Mouse (Mus musculus) hindbrain, embryonic 15.5 days (tissue): ENCODE results near the gene Arhgap19. TPM values are rescaled to one million over a fixed set of nuclear protein-coding genes. Genes with fewer than 3 reads are reported as not detected.
"Not testable (repeated sequence)": the region's sequence is repeated elsewhere in the genome, so short reads cannot be mapped to it uniquely, and the experiment has no call there.

Experiments
- ATAC-seq: fragments of 200-750 bp; cut with Nextera tagmentation; 2 replicates; pipeline ENCODE4 v1.8.0; 2017; ENCODE audit warnings: low read depth, moderate number of reproducible peaks, moderate TSS enrichment; ENCODE audit not compliant: low FRiP score
- H3K27ac ChIP-seq: fragments of 300-500 bp; sonication (generic); replicated peaks from 2 replicates; pipeline ENCODE4 v1.5.1; 2015; ENCODE audit warnings: mild to moderate bottlenecking, inconsistent platforms
- H3K27me3 ChIP-seq: fragments of 300-500 bp; sonication (generic); 2 replicates; pipeline ENCODE4 v1.6.1; 2015; ENCODE audit warnings: control low read depth, inconsistent platforms
- H3K36me3 ChIP-seq: fragments of 300-500 bp; sonication (generic); 2 replicates; pipeline ENCODE4 v1.6.1; 2015; ENCODE audit warnings: control low read depth, inconsistent platforms
- H3K4me1 ChIP-seq: fragments of 300-500 bp; sonication (generic); replicated peaks from 2 replicates; pipeline ENCODE4 v1.6.1; 2015; ENCODE audit warnings: control low read depth, inconsistent platforms
- H3K4me2 ChIP-seq: fragments of 300-500 bp; sonication (generic); 2 replicates; pipeline ENCODE4 v1.6.1; 2015; ENCODE audit warnings: moderate library complexity, mild to moderate bottlenecking, inconsistent platforms
- H3K4me3 ChIP-seq: fragments of 300-500 bp; sonication (generic); 2 replicates; pipeline ENCODE4 v1.5.1; 2015; ENCODE audit warnings: mild to moderate bottlenecking, inconsistent platforms
- H3K9ac ChIP-seq: fragments of 300-500 bp; sonication (generic); 2 replicates; pipeline ENCODE4 v1.6.1; 2015; ENCODE audit warnings: inconsistent platforms
- H3K9me3 ChIP-seq: fragments of 300-500 bp; sonication (generic); 2 replicates; pipeline ENCODE4 v1.6.1; 2016; ENCODE audit warnings: control low read depth, inconsistent platforms
- WGBS: fragments of 180-500 bp; shearing (Covaris S2); methylation state at CpG from one replicate; pipeline ENCODE4 v1.1.7; 2015; 5-methylcytosine and 5-hydroxymethylcytosine counted together
- polyA plus RNA-seq: library from polyadenylated mRNA; unstranded; fragments of >200 nt; fragmentation: Nextera tagmentation; extraction: Ambion mirVana; gene quantifications from 2 replicates; pipeline ENCODE4 v1.2.1, GENCODE M21; 2015

Arhgap19 gene
- 5.8 and 6.6 TPM in 2 replicates for polyA plus RNA-seq

- H3K27me3 ChIP-seq: no peaks in the 10 kb centered on the region
- H3K27ac ChIP-seq: peak within 1 kb of the TSS; percentile 54
- no peaks in the 10 kb centered on the region for H3K36me3 ChIP-seq
- peak; percentile 100 for ATAC-seq
- peak within 1 kb of the TSS; percentile 60 for H3K9ac ChIP-seq
- H3K4me3 ChIP-seq: peak within 1 kb of the TSS; percentile 83
- H3K4me2 ChIP-seq: peak within 1 kb of the TSS; percentile 71
- H3K4me1 ChIP-seq: peaks cover 17% of the 10 kb centered on the region
- no peaks in the 10 kb centered on the region for H3K9me3 ChIP-seq
- WGBS: under 1% methylated on average over 48 of the region's 48 CpGs
Measured at GRCm38 (mm10) chr19:41801742-41802369, at the start of gene Arhgap19. Gene Arhgap19 (minus strand): TSS chr19:41802047.

GRCm38 (mm10) chr19:41850719-41851543, 49.1 kb upstream of the Arhgap19 start:
- Histone ChIP-seq H3K4me1 (peaks cover 29% of the 10 kb centered on the region), H3K27ac (peak overlapping the region; percentile 82), H3K27me3 (no peaks in the 10 kb centered on the region), H3K9ac (0 out of 2 replicates have a peak overlapping the region, but pooled peaks have one; percentile 6), H3K4me2 (peak overlapping the region; percentile 37), H3K9me3 (no peaks in the 10 kb centered on the region), H3K4me3 (no peak overlapping the region), H3K36me3 (no peaks in the 10 kb centered on the region)
- 15% methylated on average over 14 of the region's 14 CpGs for WGBS
- no peak for ATAC-seq

- no peaks in the 10 kb centered on the region for H3K36me3 ChIP-seq
- 13% methylated on average over 6 of the region's 6 CpGs for WGBS
- H3K4me2 ChIP-seq: peak overlapping the region; percentile 37
- peak overlapping the region; percentile 82 for H3K27ac ChIP-seq
- ATAC-seq: no peak
- H3K9ac ChIP-seq: no peak overlapping the region
- H3K4me3 ChIP-seq: no peak overlapping the region
- H3K4me1 ChIP-seq: peaks cover 35% of the 10 kb centered on the region
- H3K27me3 ChIP-seq: no peaks in the 10 kb centered on the region
- no peaks in the 10 kb centered on the region for H3K9me3 ChIP-seq
Measured at GRCm38 (mm10) chr19:41850021-41850718, 48.3 kb upstream of the Arhgap19 start.

GRCm38 (mm10) chr19:41847992-41848851, 46.4 kb upstream of the Arhgap19 start, which contains the start of gene Frat2:
Gene Frat2 (minus strand): TSS chr19:41848132.
- ATAC-seq: peak; percentile 96
- H3K36me3 ChIP-seq: no peaks in the 10 kb centered on the region
- peak within 1 kb of the TSS; percentile 58 for H3K9ac ChIP-seq
- peak within 1 kb of the TSS; percentile 96 for H3K27ac ChIP-seq
- no peaks in the 10 kb centered on the region for H3K27me3 ChIP-seq
- WGBS: under 1% methylated on average over 71 of the region's 72 CpGs
- H3K4me2 ChIP-seq: peak within 1 kb of the TSS; percentile 89
- peaks cover 35% of the 10 kb centered on the region for H3K4me1 ChIP-seq
- H3K9me3 ChIP-seq: no peaks in the 10 kb centered on the region
- peak within 1 kb of the TSS; percentile 61 for H3K4me3 ChIP-seq

DNA sequence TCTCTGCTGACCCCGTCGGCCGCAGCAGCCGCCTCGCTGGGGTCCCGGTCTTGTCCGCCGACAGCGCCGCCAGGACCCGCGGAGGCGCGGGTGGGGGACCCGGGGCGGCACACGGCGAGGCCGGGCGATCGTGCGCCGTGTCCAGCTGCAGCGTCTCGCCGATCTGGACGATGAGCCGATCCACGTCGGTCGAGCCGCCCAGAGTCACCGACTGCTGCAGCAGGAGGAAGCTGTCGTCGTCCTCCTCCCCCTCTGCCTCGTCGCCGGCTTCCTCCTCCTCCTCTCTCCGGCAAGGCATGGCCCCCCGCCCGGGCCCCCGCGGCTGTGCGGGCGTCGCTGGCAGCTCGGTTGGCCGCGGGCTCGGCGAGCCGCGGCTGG, 45.8 kb upstream of the Arhgap19 start:
- H3K9me3 ChIP-seq, H3K27me3 ChIP-seq, H3K36me3 ChIP-seq: not testable (repeated sequence)
- Histone ChIP-seq H3K9ac (peak overlapping the region; percentile 58), H3K27ac (peak overlapping the region; percentile 96), H3K4me1 (peaks cover 35% of the 10 kb centered on the region), H3K4me2 (peak overlapping the region; percentile 89), H3K4me3 (peak overlapping the region; percentile 61)
- WGBS: under 1% methylated on average over 45 of the region's 53 CpGs
- ATAC-seq: peak; percentile 65

- WGBS: under 1% methylated on average over 64 of the region's 64 CpGs
- H3K4me3 ChIP-seq: peak overlapping the region; percentile 61
- H3K27ac ChIP-seq: peak overlapping the region; percentile 96
- peaks cover 35% of the 10 kb centered on the region for H3K4me1 ChIP-seq
- no peaks in the 10 kb centered on the region for H3K27me3 ChIP-seq
- peak overlapping the region; percentile 89 for H3K4me2 ChIP-seq
- no peaks in the 10 kb centered on the region for H3K36me3 ChIP-seq
- H3K9me3 ChIP-seq: no peaks in the 10 kb centered on the region
- H3K9ac ChIP-seq: peak overlapping the region; percentile 58
- ATAC-seq: no peak
Measured at GRCm38 (mm10) chr19:41847091-41847581, 45.3 kb upstream of the Arhgap19 start.

DNA sequence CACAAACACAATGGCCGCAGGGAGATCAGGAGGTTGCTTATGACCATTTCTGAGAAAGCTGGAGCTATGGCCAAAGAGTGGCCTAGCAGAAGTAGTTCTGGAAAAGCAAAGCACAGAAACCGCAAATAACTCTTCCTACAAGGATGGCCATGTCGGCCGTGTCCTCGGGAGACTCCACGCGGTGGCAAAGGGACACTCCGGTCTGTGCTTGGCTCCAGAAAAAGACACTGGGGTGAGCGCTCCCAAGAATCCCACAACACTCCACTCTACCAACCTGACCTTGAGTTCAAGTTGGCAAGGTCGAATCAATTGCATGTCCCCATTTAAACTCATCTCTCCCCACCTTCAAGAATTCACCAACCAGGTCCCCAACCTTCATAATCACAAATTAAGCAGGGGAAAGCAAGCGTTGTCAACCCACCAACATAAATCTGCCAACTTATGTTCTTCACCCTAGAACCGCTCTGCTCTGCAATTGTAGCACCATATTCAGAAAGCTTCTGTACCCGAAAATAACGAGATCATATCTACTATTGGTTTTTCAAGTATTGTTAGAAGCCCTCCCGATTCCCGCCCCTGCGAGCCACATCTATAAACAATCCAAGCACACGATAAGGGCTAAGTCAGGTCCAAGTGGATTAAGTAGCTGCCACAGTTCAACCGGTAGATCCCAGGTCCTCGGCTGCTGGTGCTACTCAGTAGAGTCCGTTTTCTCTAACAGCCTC, 44.7 kb upstream of the Arhgap19 start:
- Histone ChIP-seq H3K9me3 (no peaks in the 10 kb centered on the region), H3K27ac (peak overlapping the region; percentile 96), H3K27me3 (no peaks in the 10 kb centered on the region), H3K4me3 (peak overlapping the region; percentile 61), H3K4me1 (peaks cover 34% of the 10 kb centered on the region), H3K4me2 (peak overlapping the region; percentile 89), H3K9ac (peak overlapping the region; percentile 58), H3K36me3 (no peaks in the 10 kb centered on the region)
- WGBS: 13% methylated on average over 21 of the region's 21 CpGs
- no peak for ATAC-seq

GRCm38 (mm10) chr19:41844345-41844744, 42.5 kb upstream of the Arhgap19 start:
- Histone ChIP-seq H3K9ac (no peak overlapping the region), H3K9me3 (no peaks in the 10 kb centered on the region), H3K27me3 (no peaks in the 10 kb centered on the region), H3K4me2 (no peak overlapping the region), H3K27ac (no peak overlapping the region), H3K36me3 (no peaks in the 10 kb centered on the region), H3K4me1 (peaks cover 17% of the 10 kb centered on the region), H3K4me3 (no peak overlapping the region)
- no peak for ATAC-seq
- 80% methylated on average over 6 of the region's 6 CpGs for WGBS

GRCm38 (mm10) chr19:41842706-41843105, 40.9 kb upstream of the Arhgap19 start:
- Histone ChIP-seq H3K4me1 (peaks cover 17% of the 10 kb centered on the region), H3K9ac (no peak overlapping the region), H3K4me3 (no peak overlapping the region), H3K9me3 (no peaks in the 10 kb centered on the region), H3K4me2 (no peak overlapping the region), H3K27ac (no peak overlapping the region), H3K36me3 (no peaks in the 10 kb centered on the region), H3K27me3 (no peaks in the 10 kb centered on the region)
- WGBS: 86% methylated on average over 4 of the region's 4 CpGs
- no peak for ATAC-seq

GRCm38 (mm10) chr19:41842196-41842595, 40.3 kb upstream of the Arhgap19 start:
- WGBS: 78% methylated on average over 4 of the region's 4 CpGs

More at GRCm38 (mm10) chr19:41842196-41842595, 40.3 kb upstream of the Arhgap19 start:
- no peak overlapping the region for H3K27ac ChIP-seq
- no peaks in the 10 kb centered on the region for H3K9me3 ChIP-seq
- ATAC-seq: no peak
- no peak overlapping the region for H3K4me3 ChIP-seq
- H3K4me2 ChIP-seq: no peak overlapping the region
- H3K36me3 ChIP-seq: no peaks in the 10 kb centered on the region
- peaks cover 17% of the 10 kb centered on the region for H3K4me1 ChIP-seq
- H3K27me3 ChIP-seq: no peaks in the 10 kb centered on the region
- H3K9ac ChIP-seq: no peak overlapping the region
